7 mouse cellular contexts compared by ENCODE assay signal in the genomic region with DNA sequence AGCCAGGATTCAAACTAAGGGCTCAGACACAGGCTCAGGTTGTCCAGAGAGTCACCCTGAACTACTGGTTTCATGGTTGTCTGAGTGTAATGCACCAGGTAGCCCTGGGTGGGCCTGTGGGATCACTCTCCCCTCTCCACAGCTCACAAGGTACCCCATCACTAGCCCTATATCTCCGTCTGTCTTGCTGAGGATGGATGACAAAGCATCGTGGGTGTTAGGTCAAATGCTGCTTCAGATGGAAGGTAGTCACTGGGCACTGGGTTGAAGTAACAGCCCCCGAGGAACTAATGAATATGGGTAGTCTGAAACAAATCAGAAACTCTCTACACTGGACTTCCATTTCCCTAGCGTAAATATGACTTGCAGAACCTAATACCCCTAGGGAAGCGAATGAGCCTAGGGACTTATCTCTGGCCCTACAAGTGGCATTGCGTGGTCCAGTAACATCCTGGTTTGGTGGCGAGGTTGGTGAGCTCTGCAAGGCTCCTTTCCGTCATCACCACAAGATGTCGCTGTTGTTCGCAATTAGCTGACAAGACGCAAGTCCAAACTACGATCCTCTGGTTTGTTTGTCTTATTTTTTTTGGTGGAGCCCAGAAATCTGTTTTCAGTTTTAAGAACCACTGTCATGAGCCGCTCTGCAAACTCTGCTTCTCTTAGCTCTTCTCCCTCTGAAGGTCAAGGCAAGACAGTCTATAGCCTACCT. TPM values are rescaled to one million over a fixed set of nuclear protein-coding genes. Genes with fewer than 3 reads are reported as not detected.
A peak's percentile ranks its signal among the peaks of the same experiment; 100 is the strongest.
DNase-seq lines count a peak whose midpoint lies in the region; ATAC-seq and TF ChIP-seq lines count a peak whose summit lies in the region.

No protein-coding gene starts in this region.

- no peak overlapping the region for H3K4me3 ChIP-seq in cortical plate, adult 2 months (ENCODE audit: insufficient read depth, low read length)
- no peak overlapping the region for H3K4me3 ChIP-seq in limb, embryonic 10.5 days
- H3K4me3 ChIP-seq in midbrain, embryonic 12.5 days = no peak overlapping the region

- no peaks in the 10 kb centered on the region for H3K9me3 ChIP-seq in limb, embryonic 10.5 days (replicated peaks)
- no peaks in the 10 kb centered on the region for H3K9me3 ChIP-seq in midbrain, embryonic 12.5 days

- H3K9ac ChIP-seq in midbrain, embryonic 12.5 days (replicated peaks) = no peak overlapping the region

- no peak for TF ChIP-seq POLR2A in cortical plate, adult 2 months (IDR thresholded peaks at IDR 0.05; ENCODE audit: extremely low read depth, insufficient read depth, low read length)

- ATAC-seq in midbrain, embryonic 12.5 days (ENCODE audit: low FRiP score, low read depth) = 0 out of 2 replicates have a peak, but pooled peaks have one; percentile 23

- no peaks in the 10 kb centered on the region for H3K36me3 ChIP-seq in limb, embryonic 10.5 days
- H3K36me3 ChIP-seq in midbrain, embryonic 12.5 days = no peaks in the 10 kb centered on the region

- DNase-seq in adrenal gland, adult (ENCODE audit: inconsistent age in 2 of 2, low spot score in 1 of 2) = peak; percentile 75 to 92
- peak; percentile 52 for DNase-seq in gastrocnemius, postnatal 25 days
- peak; percentile 72 for DNase-seq in kidney, adult 11 months
- DNase-seq in limb, embryonic 10.5 days (ENCODE audit: low spot score) = peak; percentile 83
- peak; percentile 82 for DNase-seq in skeletal muscle tissue, adult 2 months (ENCODE audit: low read depth, low spot score)

- H3K27ac ChIP-seq in cortical plate, adult 2 months (ENCODE audit: insufficient read depth, low read length) = no peak overlapping the region
- H3K27ac ChIP-seq in limb, embryonic 10.5 days = no peak overlapping the region
- H3K27ac ChIP-seq in midbrain, embryonic 12.5 days (replicated peaks) = no peak overlapping the region

- TF ChIP-seq CTCF in cortical plate, adult 2 months (IDR thresholded peaks at IDR 0.05; ENCODE audit: extremely low read depth, insufficient read depth, low read length) = peak; percentile 97

- no peaks in the 10 kb centered on the region; the same call in 1 of the 2 replicates for H3K4me1 ChIP-seq in cortical plate, adult 2 months (ENCODE audit: control insufficient read depth, insufficient read depth, low read length)
- peaks cover 12% of the 10 kb centered on the region for H3K4me1 ChIP-seq in limb, embryonic 10.5 days
- H3K4me1 ChIP-seq in midbrain, embryonic 12.5 days = no peaks in the 10 kb centered on the region; the same call in 1 of the 2 replicates

- H3K4me2 ChIP-seq in midbrain, embryonic 12.5 days (replicated peaks) = 0 out of 2 replicates have a peak overlapping the region, but pooled peaks have one; percentile 21

- 21% methylated on average over 13 of the region's 13 CpGs for WGBS in limb, embryonic 10.5 days
- WGBS in midbrain, embryonic 12.5 days = 16% methylated on average over 13 of the region's 13 CpGs

- H3K27me3 ChIP-seq in limb, embryonic 10.5 days (ENCODE audit: low read depth, poor library complexity, severe bottlenecking) = no peaks in the 10 kb centered on the region
- H3K27me3 ChIP-seq in midbrain, embryonic 12.5 days = no peaks in the 10 kb centered on the region

RNA-seq across cellular contexts. Expression of a gene that starts 12.2 kb away (rescaled TPM):
- polyA plus RNA-seq in cortical plate, adult 2 months (2012; rRNA removed) = 0.23 and 0.52 TPM in 2 replicates
- total RNA-seq in gastrocnemius, postnatal 25 days (2021) = under 1 TPM in 1 of 2 experiments, not detected in 1; 0.15 TPM
- polyA plus RNA-seq in limb, embryonic 10.5 days (2016; fragmentation: Nextera tagmentation; extraction: Ambion mirVana) = 0.06 TPM in 1 of 2 replicates, not detected in the other
- 1.8 and 2.1 TPM in 2 replicates for polyA plus RNA-seq in midbrain, embryonic 12.5 days (2016; fragmentation: Nextera tagmentation; extraction: Ambion mirVana)

RNA-seq across cellular contexts. Expression of a gene that starts 58.4 kb away (rescaled TPM):
- polyA plus RNA-seq in cortical plate, adult 2 months (2012; rRNA removed) = 18.5 and 18.6 TPM in 2 replicates
- 1 to 10 TPM; 4.9 to 8.4 TPM for total RNA-seq in gastrocnemius, postnatal 25 days (2021)
- 1.5 and 2.1 TPM in 2 replicates for polyA plus RNA-seq in limb, embryonic 10.5 days (2016; fragmentation: Nextera tagmentation; extraction: Ambion mirVana)
- 3.6 and 4.2 TPM in 2 replicates for polyA plus RNA-seq in midbrain, embryonic 12.5 days (2016; fragmentation: Nextera tagmentation; extraction: Ambion mirVana)
